Mouse (Mus musculus) gonadal fat pad, adult 2 months (tissue): Measurements from ENCODE around the gene Tnfrsf8. TPM values are rescaled to one million over a fixed set of nuclear protein-coding genes. Genes with fewer than 3 reads are reported as not detected.
A peak's percentile ranks its signal among the peaks of the same experiment; 100 is the strongest.
"Not testable (repeated sequence)": the region's sequence is repeated elsewhere in the genome, so short reads cannot be mapped to it uniquely, and the experiment has no call there.

ENCODE experiments used
- DNase-seq: peaks from one replicate; pipeline ENCODE4 v3.0.0-alpha.2; 2012; ENCODE audit warnings: low read depth
- polyA plus RNA-seq: library from polyadenylated mRNA; depleted of rRNA; stranded (reverse); fragments of >200 nt; gene quantifications from 2 replicates; pipeline ENCODE4 v1.2.3, GENCODE M21; 2012

Tnfrsf8 gene
- polyA plus RNA-seq, 1 experiment, result 0.85 TPM

- DNase-seq, result no peak
These were observed 4.1 kb downstream of the Tnfrsf8 start for GRCm38 (mm10) chr4:145310859-145311258.

GRCm38 (mm10) chr4:145306422-145306821 lies 8.5 kb downstream of the Tnfrsf8 start:
- DNase-seq, result no peak

GRCm38 (mm10) chr4:145305661-145306362 lies 9.2 kb downstream of the Tnfrsf8 start:
- not testable (repeated sequence) for DNase-seq

- DNase-seq, result no peak
These were observed 10.9 kb downstream of the Tnfrsf8 start for GRCm38 (mm10) chr4:145304109-145304508.

GRCm38 (mm10) chr4:145302106-145302505 lies 12.9 kb downstream of the Tnfrsf8 start:
- no peak for DNase-seq

GRCm38 (mm10) chr4:145300210-145300927 lies 14.6 kb downstream of the Tnfrsf8 start:
- DNase-seq, result no peak

GRCm38 (mm10) chr4:145299355-145299754 lies 15.6 kb downstream of the Tnfrsf8 start:
- no peak for DNase-seq

- no peak for DNase-seq
These were observed 16.1 kb downstream of the Tnfrsf8 start for GRCm38 (mm10) chr4:145298846-145299245.

- DNase-seq, result no peak
These were observed 19.2 kb downstream of the Tnfrsf8 start for GRCm38 (mm10) chr4:145295589-145296300.

- DNase-seq, result no peak
These were observed 20.4 kb downstream of the Tnfrsf8 start for GRCm38 (mm10) chr4:145294588-145294987.

GRCm38 (mm10) chr4:145286369-145287120 lies 28.4 kb downstream of the Tnfrsf8 start:
- peak; percentile 76 for DNase-seq

- DNase-seq, result no peak
These were observed 30.3 kb downstream of the Tnfrsf8 start for GRCm38 (mm10) chr4:145284675-145285074.

GRCm38 (mm10) chr4:145283441-145283840 lies 31.5 kb downstream of the Tnfrsf8 start:
- no peak for DNase-seq

GRCm38 (mm10) chr4:145280966-145281365 lies 34.0 kb downstream of the Tnfrsf8 start:
- peak; percentile 37 for DNase-seq

GRCm38 (mm10) chr4:145278724-145279370 lies 36.1 kb downstream of the Tnfrsf8 start:
- no peak for DNase-seq

- DNase-seq, result no peak
These were observed 36.7 kb downstream of the Tnfrsf8 start for GRCm38 (mm10) chr4:145278231-145278630.

- DNase-seq, result no peak
These were observed 38.4 kb downstream of the Tnfrsf8 start for GRCm38 (mm10) chr4:145276368-145277249.

- DNase-seq, result no peak
These were observed 40.1 kb downstream of the Tnfrsf8 start for GRCm38 (mm10) chr4:145274887-145275286.

- no peak for DNase-seq
These were observed 41.0 kb downstream of the Tnfrsf8 start for GRCm38 (mm10) chr4:145273923-145274322.

GRCm38 (mm10) chr4:145272763-145273162 lies 42.2 kb downstream of the Tnfrsf8 start:
- DNase-seq, result no peak
